Mouse (Mus musculus): Measurements from ENCODE around the gene Tmem212. TPM values are rescaled to one million over a fixed set of nuclear protein-coding genes. Genes with fewer than 3 reads are reported as not detected.

Tmem212 gene
- polyA plus RNA-seq, 1 experiment from 2014 or later, result not detected

- ATAC-seq (ENCODE audit: low FRiP score) (no peak), DNase-seq (ENCODE audit: low spot score) (no peak)
- H3K27ac ChIP-seq, result no peak overlapping the region
- 87% methylated on average over 3 of the region's 3 CpGs for WGBS
- no peaks in the 10 kb centered on the region for H3K36me3 ChIP-seq (replicated peaks; ENCODE audit: control insufficient read depth, insufficient read depth)
- no peaks in the 10 kb centered on the region for H3K9me3 ChIP-seq (ENCODE audit: control insufficient read depth, low read length)
- H3K4me1 ChIP-seq (replicated peaks; ENCODE audit: control insufficient read depth, insufficient read depth, low read length), result no peaks in the 10 kb centered on the region
- no peak overlapping the region for H3K9ac ChIP-seq
- H3K4me2 ChIP-seq (replicated peaks), result no peak overlapping the region
- H3K27me3 ChIP-seq (ENCODE audit: control insufficient read depth, insufficient read depth, low read length), result no peaks in the 10 kb centered on the region
- no peak overlapping the region for H3K4me3 ChIP-seq (replicated peaks; ENCODE audit: low read length)
These were observed 59.9 kb downstream of the Tmem212 start for GRCm38 (mm10) chr3:27836297-27836696.

GRCm38 (mm10) chr3:27835786-27836185, 60.4 kb downstream of the Tmem212 start:
- Histone ChIP-seq H3K4me3 (replicated peaks; ENCODE audit: low read length) (no peak overlapping the region), H3K9ac (no peak overlapping the region), H3K4me1 (replicated peaks; ENCODE audit: control insufficient read depth, insufficient read depth, low read length) (no peaks in the 10 kb centered on the region), H3K4me2 (replicated peaks) (no peak overlapping the region), H3K36me3 (replicated peaks; ENCODE audit: control insufficient read depth, insufficient read depth) (no peaks in the 10 kb centered on the region), H3K27ac (no peak overlapping the region), H3K27me3 (ENCODE audit: control insufficient read depth, insufficient read depth, low read length) (no peaks in the 10 kb centered on the region), H3K9me3 (ENCODE audit: control insufficient read depth, low read length) (no peaks in the 10 kb centered on the region)
- no peak for ATAC-seq (ENCODE audit: low FRiP score)
- 96% methylated on average over 8 of the region's 8 CpGs for WGBS
- no peak for DNase-seq (ENCODE audit: low spot score)

- DNase-seq (ENCODE audit: low spot score) (no peak), ATAC-seq (ENCODE audit: low FRiP score) (no peak)
- no peaks in the 10 kb centered on the region for H3K27me3 ChIP-seq (ENCODE audit: control insufficient read depth, insufficient read depth, low read length)
- no peaks in the 10 kb centered on the region for H3K9me3 ChIP-seq (ENCODE audit: control insufficient read depth, low read length)
- H3K4me1 ChIP-seq (replicated peaks; ENCODE audit: control insufficient read depth, insufficient read depth, low read length), result no peaks in the 10 kb centered on the region
- H3K9ac ChIP-seq, result no peak overlapping the region
- H3K4me3 ChIP-seq (replicated peaks; ENCODE audit: low read length), result no peak overlapping the region
- H3K36me3 ChIP-seq (replicated peaks; ENCODE audit: control insufficient read depth, insufficient read depth), result no peaks in the 10 kb centered on the region
- H3K4me2 ChIP-seq (replicated peaks), result no peak overlapping the region
- H3K27ac ChIP-seq, result no peak overlapping the region
- WGBS, result 81% methylated on average over 3 of the region's 3 CpGs
These were observed 67.4 kb downstream of the Tmem212 start for GRCm38 (mm10) chr3:27828755-27829154.

- Histone ChIP-seq H3K4me3 (replicated peaks; ENCODE audit: low read length) (no peak overlapping the region), H3K27me3 (ENCODE audit: control insufficient read depth, insufficient read depth, low read length) (no peaks in the 10 kb centered on the region), H3K27ac (no peak overlapping the region), H3K4me2 (replicated peaks) (no peak overlapping the region), H3K9me3 (ENCODE audit: control insufficient read depth, low read length) (no peaks in the 10 kb centered on the region), H3K36me3 (replicated peaks; ENCODE audit: control insufficient read depth, insufficient read depth) (no peaks in the 10 kb centered on the region), H3K9ac (no peak overlapping the region), H3K4me1 (replicated peaks; ENCODE audit: control insufficient read depth, insufficient read depth, low read length) (no peaks in the 10 kb centered on the region)
- WGBS, result 89% methylated on average over 3 of the region's 3 CpGs
- DNase-seq (ENCODE audit: low spot score) (no peak), ATAC-seq (ENCODE audit: low FRiP score) (no peak)
These were observed 68.9 kb downstream of the Tmem212 start for GRCm38 (mm10) chr3:27827236-27827635.

GRCm38 (mm10) chr3:27825985-27826384, 70.2 kb downstream of the Tmem212 start:
- H3K4me2 ChIP-seq (replicated peaks), result no peak overlapping the region

More at GRCm38 (mm10) chr3:27825985-27826384, 70.2 kb downstream of the Tmem212 start:
- 91% methylated on average over 4 of the region's 4 CpGs for WGBS
- H3K27me3 ChIP-seq (ENCODE audit: control insufficient read depth, insufficient read depth, low read length), result no peaks in the 10 kb centered on the region
- no peak overlapping the region for H3K4me3 ChIP-seq (replicated peaks; ENCODE audit: low read length)
- ATAC-seq (ENCODE audit: low FRiP score), result no peak
- H3K27ac ChIP-seq, result no peak overlapping the region
- DNase-seq (ENCODE audit: low spot score), result no peak
- no peaks in the 10 kb centered on the region for H3K4me1 ChIP-seq (replicated peaks; ENCODE audit: control insufficient read depth, insufficient read depth, low read length)
- no peaks in the 10 kb centered on the region for H3K36me3 ChIP-seq (replicated peaks; ENCODE audit: control insufficient read depth, insufficient read depth)
- H3K9ac ChIP-seq, result no peak overlapping the region
- no peaks in the 10 kb centered on the region for H3K9me3 ChIP-seq (ENCODE audit: control insufficient read depth, low read length)

Other genes with a start within 250 kb of the Tmem212 start
- gene Fndc3b, start 185.1 kb downstream of the Tmem212 start, polyA plus RNA-seq (2014; fragmentation: Nextera tagmentation; extraction: Ambion mirVana), result 11.3 and 11.4 TPM in 2 replicates
- 6.4 and 6.7 TPM in 2 replicates for gene Pld1, start 42.3 kb upstream of the Tmem212 start, polyA plus RNA-seq (2014; fragmentation: Nextera tagmentation; extraction: Ambion mirVana)